Mouse (Mus musculus): ENCODE results near the gene Idh2.

- TF ChIP-seq CTCF (conservative IDR thresholded peaks at IDR 0.05; ENCODE audit: low read length) = no peak
- TF ChIP-seq POU5F1 (IDR thresholded peaks at IDR 0.05; ENCODE audit: borderline replicate concordance, low read length) = no peak
Measured at GRCm38 (mm10) chr7:80049746-80050145, 65.4 kb downstream of the Idh2 start.
